Mouse (Mus musculus): Measurements from ENCODE around the gene Bst1.

GRCm38 (mm10) chr5:43771555-43771954 is 47.1 kb upstream of the Bst1 start:
- TF ChIP-seq CTCF (IDR thresholded peaks at IDR 0.05; ENCODE audit: low read depth) = no peak
- no peak for TF ChIP-seq EP300 (IDR thresholded peaks at IDR 0.05; ENCODE audit: low read depth)
